Mouse (Mus musculus) C2C12 (cell line): Measurements from ENCODE around the gene Klhl22. TPM values are rescaled to one million over a fixed set of nuclear protein-coding genes. Genes with fewer than 3 reads are reported as not detected.

Source experiments
- H3K27me3 ChIP-seq: one replicate; pipeline ENCODE4 v1.6.1; 2011; ENCODE audit not compliant: control insufficient read depth, insufficient read depth, insufficient read length
- H3K36me3 ChIP-seq: one replicate; pipeline ENCODE4 v1.6.1; 2011; ENCODE audit not compliant: control insufficient read depth, insufficient read depth
- H3K4me3 ChIP-seq: one replicate; pipeline ENCODE4 v1.5.1; 2011; ENCODE audit warnings: mild to moderate bottlenecking, control low read depth; ENCODE audit not compliant: poor library complexity, insufficient read depth, severe bottlenecking
- H3K79me2 ChIP-seq: one replicate; pipeline ENCODE4 v1.6.1; 2011; ENCODE audit not compliant: control insufficient read depth, insufficient read depth
- H3K79me3 ChIP-seq: one replicate; pipeline ENCODE4 v1.6.1; 2011; ENCODE audit warnings: low read depth, control low read depth
- H3ac ChIP-seq: one replicate; pipeline ENCODE3; 2011; ENCODE audit warnings: low read depth; ENCODE audit not compliant: control insufficient read depth, insufficient read length
- CEBPB ChIP-seq: IDR thresholded peaks from one replicate; pipeline ENCODE4 v1.6.1; 2011; ENCODE audit warnings: low read depth, mild to moderate bottlenecking, control low read depth, moderate library complexity
- CTCF ChIP-seq: IDR thresholded peaks from one replicate; pipeline ENCODE4 v1.5.1; 2011; ENCODE audit not compliant: control insufficient read depth, insufficient read depth, insufficient read length
- FOSL1 ChIP-seq: IDR thresholded peaks from one replicate; pipeline ENCODE4 v1.8.0; 2011; ENCODE audit warnings: mild to moderate bottlenecking, low read length; ENCODE audit not compliant: poor library complexity, insufficient read depth, severe bottlenecking
- MAX ChIP-seq: IDR thresholded peaks from one replicate; pipeline ENCODE4 v1.6.1; 2011; ENCODE audit warnings: mild to moderate bottlenecking, control low read depth
- MYOD1 ChIP-seq: IDR thresholded peaks from one replicate; pipeline ENCODE4 v1.6.1; 2011; ENCODE audit warnings: low read depth; ENCODE audit not compliant: control insufficient read depth, insufficient read length
- MYOG ChIP-seq: IDR thresholded peaks from one replicate; pipeline ENCODE4 v1.6.1; 2011; ENCODE audit not compliant: control insufficient read depth, insufficient read length; ENCODE audit errors: extremely low read depth
- USF1 ChIP-seq: IDR thresholded peaks from one replicate; pipeline ENCODE4 v1.6.1; 2011; ENCODE audit warnings: low read depth, mild to moderate bottlenecking, control low read depth, moderate library complexity
- polyA plus RNA-seq: library from polyadenylated mRNA; unstranded; fragments of >200 nt; fragmentation: generic; extraction: Trizol; gene quantifications from one replicate; pipeline ENCODE4 v1.2.1, GENCODE M21; 2012; ENCODE audit warnings: missing spikeins

Klhl22 gene
- polyA plus RNA-seq, 1 experiment, result 83.6 TPM

GRCm38 (mm10) chr16:17743279-17743678 lies 16.1 kb upstream of the Klhl22 start:
- no peaks in the 10 kb centered on the region for H3K27me3 ChIP-seq
- H3K36me3 ChIP-seq, result no peaks in the 10 kb centered on the region
- no peak for TF ChIP-seq MYOD1
- TF ChIP-seq CTCF, result no peak
- no peak for TF ChIP-seq MYOG
- TF ChIP-seq CEBPB, result no peak
- H3ac ChIP-seq, result no peak overlapping the region
- no peaks in the 10 kb centered on the region for H3K79me3 ChIP-seq
- H3K4me3 ChIP-seq, result no peak overlapping the region
- H3K79me2 ChIP-seq, result no peaks in the 10 kb centered on the region

GRCm38 (mm10) chr16:17744536-17744935 lies 14.9 kb upstream of the Klhl22 start:
- no peak for TF ChIP-seq MAX
- no peak for TF ChIP-seq FOSL1
- TF ChIP-seq CTCF, result no peak
- TF ChIP-seq CEBPB, result no peak
- no peak for TF ChIP-seq MYOG
- no peak for TF ChIP-seq MYOD1
- no peak for TF ChIP-seq USF1
- H3K79me2 ChIP-seq, result no peaks in the 10 kb centered on the region
- H3K36me3 ChIP-seq, result no peaks in the 10 kb centered on the region
- H3K27me3 ChIP-seq, result no peaks in the 10 kb centered on the region
- no peak overlapping the region for H3ac ChIP-seq
- no peak overlapping the region for H3K4me3 ChIP-seq
- H3K79me3 ChIP-seq, result no peaks in the 10 kb centered on the region

- peak; percentile 20 for TF ChIP-seq FOSL1
- TF ChIP-seq USF1, result no peak
- TF ChIP-seq MAX, result peak; percentile 23
- no peak for TF ChIP-seq CEBPB
- no peak for TF ChIP-seq MYOG
- TF ChIP-seq MYOD1, result peak; percentile 31
- TF ChIP-seq CTCF, result no peak
- no peaks in the 10 kb centered on the region for H3K27me3 ChIP-seq
These were observed 14.4 kb upstream of the Klhl22 start for GRCm38 (mm10) chr16:17745067-17745466.

GRCm38 (mm10) chr16:17753001-17753400 lies 6.4 kb upstream of the Klhl22 start:
- Histone ChIP-seq H3K79me3 (no peaks in the 10 kb centered on the region), H3K36me3 (no peaks in the 10 kb centered on the region), H3ac (no peak overlapping the region), H3K27me3 (no peaks in the 10 kb centered on the region), H3K4me3 (no peak overlapping the region), H3K79me2 (no peaks in the 10 kb centered on the region)
- TF ChIP-seq USF1, result no peak
- TF ChIP-seq CTCF, result no peak
- no peak for TF ChIP-seq MAX
- no peak for TF ChIP-seq CEBPB
- TF ChIP-seq FOSL1, result no peak
- TF ChIP-seq MYOD1, result no peak
- no peak for TF ChIP-seq MYOG

More at GRCm38 (mm10) chr16:17745067-17745466, 14.4 kb upstream of the Klhl22 start:
- H3K79me3 ChIP-seq, result no peaks in the 10 kb centered on the region
- H3K4me3 ChIP-seq, result no peak overlapping the region
- no peaks in the 10 kb centered on the region for H3K79me2 ChIP-seq
- H3K36me3 ChIP-seq, result no peaks in the 10 kb centered on the region
- no peak overlapping the region for H3ac ChIP-seq

GRCm38 (mm10) chr16:17753686-17754085 lies 5.7 kb upstream of the Klhl22 start:
- TF ChIP-seq CTCF, result no peak
- TF ChIP-seq MAX, result no peak
- TF ChIP-seq USF1, result no peak
- TF ChIP-seq FOSL1, result no peak
- TF ChIP-seq MYOD1, result no peak
- TF ChIP-seq CEBPB, result no peak
- no peak for TF ChIP-seq MYOG
- no peaks in the 10 kb centered on the region for H3K79me3 ChIP-seq
- no peaks in the 10 kb centered on the region for H3K79me2 ChIP-seq
- H3K4me3 ChIP-seq, result no peak overlapping the region
- no peaks in the 10 kb centered on the region for H3K36me3 ChIP-seq
- no peaks in the 10 kb centered on the region for H3K27me3 ChIP-seq
- no peak overlapping the region for H3ac ChIP-seq

- H3K4me3 ChIP-seq, result no peak overlapping the region
- no peak overlapping the region for H3ac ChIP-seq
- TF ChIP-seq MYOG (no peak), USF1 (no peak), MYOD1 (no peak), FOSL1 (no peak), MAX (no peak)
- peaks cover 29% of the 10 kb centered on the region for H3K79me2 ChIP-seq
- H3K27me3 ChIP-seq, result no peaks in the 10 kb centered on the region
- H3K36me3 ChIP-seq, result no peaks in the 10 kb centered on the region
- H3K79me3 ChIP-seq, result peaks cover 16% of the 10 kb centered on the region
These were observed 1.7 kb upstream of the Klhl22 start for GRCm38 (mm10) chr16:17757756-17758155.
